Mouse (Mus musculus): ENCODE data around the gene Gm13420.

GRCm38 (mm10) chr2:29751497-29751896, at the start of gene Gm13420:
- TF ChIP-seq CTCF (IDR thresholded peaks at IDR 0.05; ENCODE audit: borderline replicate concordance, extremely low read depth, insufficient read depth, insufficient read length) = no peak
- no peak for TF ChIP-seq POLR2A (IDR thresholded peaks at IDR 0.05; ENCODE audit: borderline replicate concordance, extremely low read depth, insufficient read depth, insufficient read length, poor library complexity, severe bottlenecking)

All from brain, embryonic 14.5 days (tissue).